Mouse (Mus musculus): Measurements from ENCODE around the gene Il7r.

- TF ChIP-seq POLR2A (IDR thresholded peaks at IDR 0.05; ENCODE audit: borderline replicate concordance, low read depth, low read length) = no peak
- no peak for TF ChIP-seq CTCF (IDR thresholded peaks at IDR 0.05; ENCODE audit: low read depth, low read length)
Measured at GRCm38 (mm10) chr15:9528186-9528935, 1.6 kb downstream of the Il7r start.
